Mouse (Mus musculus) thymus, postnatal 14 days (tissue): ENCODE data around the gene Slain2.
"Not testable (repeated sequence)": the region's sequence is repeated elsewhere in the genome, so short reads cannot be mapped to it uniquely, and the experiment has no call there.

ENCODE experiments used
- DNase-seq: peaks from one replicate; pipeline ENCODE4 v3.0.0; 2021

Gene Slain2

DNA sequence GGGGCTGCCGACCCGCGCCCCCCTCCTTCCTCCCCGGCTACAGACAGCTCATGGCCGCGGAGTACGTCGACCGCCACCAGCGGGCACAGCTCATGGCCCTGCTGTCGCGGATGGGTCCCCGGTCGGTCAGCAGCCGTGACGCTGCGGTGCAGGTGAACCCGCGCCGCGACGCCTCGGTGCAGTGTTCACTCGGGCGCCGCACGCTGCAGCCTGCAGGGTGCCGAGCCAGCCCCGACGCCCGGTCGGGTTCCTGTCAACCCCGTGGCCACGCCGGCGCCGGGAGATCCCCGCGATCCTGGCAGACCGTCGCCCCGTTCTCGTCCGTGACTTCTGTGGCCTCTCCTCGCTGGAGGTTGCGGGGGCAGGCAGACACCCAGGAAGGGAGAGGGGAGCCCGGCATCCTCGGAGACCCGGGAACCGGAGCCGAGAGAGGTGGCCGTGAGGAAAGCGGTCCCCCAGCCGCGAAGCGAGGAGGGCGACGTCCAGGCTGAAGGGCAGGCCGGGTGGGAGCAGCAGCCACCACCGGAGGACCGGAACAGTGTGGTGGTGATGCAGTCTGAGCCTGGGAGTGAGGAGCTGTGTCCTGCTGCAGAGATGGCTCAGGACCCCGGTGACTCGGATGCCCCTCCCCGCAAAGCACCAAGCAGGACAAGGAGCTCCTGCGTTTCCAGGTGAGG lies 99.6 kb downstream of the Slain2 start:
- DNase-seq, result not testable (repeated sequence)

DNA sequence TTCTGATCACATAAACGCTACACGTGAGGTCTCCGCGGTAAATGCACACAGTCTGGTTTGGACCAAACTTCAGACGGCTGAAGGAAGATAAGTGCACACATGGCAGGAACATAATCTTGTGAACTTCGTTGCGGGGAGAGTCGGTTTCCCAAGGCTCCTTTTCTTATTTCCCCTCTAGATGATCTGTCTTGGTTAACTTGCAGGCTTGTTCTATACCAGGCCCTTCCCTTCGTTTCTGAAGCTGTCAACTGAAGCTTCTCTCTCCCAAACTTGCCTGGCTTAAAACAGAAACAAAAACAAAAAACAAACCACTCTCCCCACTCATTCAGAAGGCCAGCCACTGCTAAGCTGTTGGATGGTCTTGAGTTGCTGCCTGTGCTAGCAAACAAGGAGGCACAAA lies 100.6 kb downstream of the Slain2 start:
- DNase-seq, result no peak

DNA sequence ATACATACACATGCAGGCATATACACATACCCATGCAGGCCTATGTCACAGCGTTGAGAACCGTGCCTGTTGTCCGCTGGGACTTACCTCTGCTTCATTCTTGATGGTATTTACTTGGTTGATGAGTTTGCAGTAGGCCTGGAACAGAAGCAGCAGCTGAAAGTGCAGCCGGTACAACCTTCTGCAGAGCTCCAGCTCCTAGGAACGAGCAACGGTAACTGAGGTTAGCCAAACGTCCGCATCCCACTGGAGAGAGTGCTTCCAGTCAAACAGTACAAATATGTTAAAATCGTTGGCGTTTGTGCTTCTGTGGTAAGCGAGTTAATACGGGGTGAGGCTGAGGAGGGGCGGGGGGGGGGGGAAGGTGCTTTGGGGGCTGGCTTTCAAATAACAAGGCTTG lies 109.7 kb downstream of the Slain2 start:
- no peak for DNase-seq
